Mouse (Mus musculus) kidney, postnatal 36 days (tissue): ENCODE data around the gene Dcakd.
A peak's percentile ranks its signal among the peaks of the same experiment; 100 is the strongest.

Source experiments
- DNase-seq, 2 experiments: peaks; one replicate each; pipeline ENCODE4 v3.0.0; 2021 to 2022; ENCODE audit warnings: mixed read lengths in 2 of 2

Dcakd gene

DNA sequence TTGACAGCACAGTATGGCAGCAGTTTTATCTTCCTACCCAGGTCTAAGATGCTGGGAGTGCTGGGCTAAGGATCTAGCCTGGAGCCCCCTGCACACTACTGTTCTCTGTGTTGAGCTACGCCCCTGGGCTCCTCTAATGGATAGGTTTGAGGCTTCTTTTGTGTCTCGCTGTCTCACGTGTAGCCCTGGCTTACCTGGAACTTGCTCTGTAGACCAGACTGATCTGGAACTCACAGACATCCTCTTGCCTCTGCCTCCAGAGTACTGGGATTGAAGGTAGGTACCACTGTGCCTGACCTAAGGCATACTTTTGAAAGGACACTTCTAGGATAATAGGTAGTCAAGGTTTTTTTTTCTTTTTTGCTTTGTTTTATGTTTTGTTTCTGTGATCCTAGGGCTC lies 15.8 kb upstream of the Dcakd start:
- no peak for DNase-seq

DNA sequence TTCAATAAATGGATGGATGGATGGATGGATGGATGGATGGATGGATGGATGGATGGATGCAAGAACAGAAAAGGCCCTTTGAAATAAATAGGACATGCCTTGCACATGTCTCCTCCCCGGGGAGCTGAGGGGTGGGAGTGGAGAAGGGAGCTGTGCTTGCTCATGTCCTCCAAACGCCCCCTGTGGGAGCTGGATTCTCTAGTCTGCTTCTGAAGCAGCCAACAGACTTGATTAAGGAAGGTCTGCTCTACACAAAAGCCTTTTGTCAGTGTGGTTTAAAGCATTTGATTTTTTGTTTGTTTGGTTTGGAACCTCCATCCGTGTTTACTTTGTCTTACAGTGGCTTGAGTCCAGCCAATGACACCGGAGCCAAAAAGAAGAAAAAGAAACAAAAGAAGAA lies 14.7 kb upstream of the Dcakd start:
- DNase-seq, result no peak

DNA sequence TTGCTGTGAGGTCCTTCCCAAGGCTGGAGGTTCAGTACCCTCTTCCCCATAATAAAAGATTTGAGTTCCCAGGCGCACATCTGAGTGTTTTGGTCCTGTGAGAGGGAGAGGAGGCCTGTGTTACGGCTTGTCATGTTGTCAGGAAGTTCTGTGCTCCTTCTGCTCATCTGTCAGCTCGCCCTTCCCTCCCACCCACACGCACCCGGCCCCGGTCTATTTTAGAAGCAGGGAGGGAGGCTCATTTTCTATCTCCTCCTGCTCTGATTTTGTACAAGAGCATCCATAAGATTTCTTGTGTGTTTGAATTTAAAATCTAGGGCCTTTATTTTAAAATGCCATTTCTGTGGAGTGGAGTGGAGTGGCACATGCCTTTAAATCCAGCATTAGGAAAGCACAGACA lies 9.9 kb upstream of the Dcakd start:
- no peak for DNase-seq

DNA sequence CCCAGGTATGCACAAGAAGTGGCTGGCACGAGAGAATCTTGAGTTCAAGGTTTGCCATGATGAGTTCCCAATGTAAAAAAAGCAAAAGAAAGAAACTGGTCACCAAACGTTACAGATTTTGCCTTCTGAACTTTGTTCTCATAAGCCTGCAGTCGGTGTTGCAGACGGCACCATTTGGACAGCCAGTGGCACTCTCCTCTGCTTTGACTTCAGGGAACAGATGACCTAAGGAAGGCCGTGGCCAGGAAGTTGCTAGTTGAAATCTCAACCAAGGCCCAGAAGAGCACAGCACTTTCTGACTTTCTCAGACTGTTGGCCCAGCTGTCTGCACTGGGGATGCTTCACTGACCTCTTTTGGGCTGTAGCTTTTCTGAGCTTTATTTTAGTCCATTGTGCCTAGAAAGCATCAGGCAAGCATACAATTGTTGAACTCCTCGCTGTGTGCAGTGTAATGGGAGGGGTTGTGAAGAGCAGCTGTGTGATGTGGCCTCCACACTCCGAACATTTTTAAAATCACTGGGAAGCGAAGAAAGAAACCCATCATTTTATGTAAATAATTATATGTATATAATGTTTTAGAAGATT lies 8.8 kb upstream of the Dcakd start:
- peak in 1 of 2 experiments; percentile 31 for DNase-seq

DNA sequence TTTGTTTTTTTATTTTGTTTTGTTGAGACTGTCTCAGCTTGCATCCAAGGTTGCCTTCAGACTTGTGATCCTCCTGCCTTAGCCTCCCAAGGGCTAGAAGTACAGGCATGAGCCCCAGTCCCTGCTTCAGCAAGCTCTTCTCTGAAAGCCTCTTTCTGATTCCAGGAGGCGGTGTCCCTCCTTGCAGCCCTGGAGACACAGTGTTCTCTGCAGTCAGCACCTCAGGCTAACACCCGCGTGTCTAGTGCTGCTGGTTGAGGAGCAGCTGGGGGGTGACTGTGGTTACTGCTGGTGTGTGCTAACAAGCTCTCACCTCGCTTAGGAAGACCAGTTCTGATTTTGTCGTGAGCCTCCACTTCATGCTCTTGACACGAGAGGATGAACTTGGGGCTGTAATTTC lies 6.9 kb upstream of the Dcakd start:
- DNase-seq, result no peak

DNA sequence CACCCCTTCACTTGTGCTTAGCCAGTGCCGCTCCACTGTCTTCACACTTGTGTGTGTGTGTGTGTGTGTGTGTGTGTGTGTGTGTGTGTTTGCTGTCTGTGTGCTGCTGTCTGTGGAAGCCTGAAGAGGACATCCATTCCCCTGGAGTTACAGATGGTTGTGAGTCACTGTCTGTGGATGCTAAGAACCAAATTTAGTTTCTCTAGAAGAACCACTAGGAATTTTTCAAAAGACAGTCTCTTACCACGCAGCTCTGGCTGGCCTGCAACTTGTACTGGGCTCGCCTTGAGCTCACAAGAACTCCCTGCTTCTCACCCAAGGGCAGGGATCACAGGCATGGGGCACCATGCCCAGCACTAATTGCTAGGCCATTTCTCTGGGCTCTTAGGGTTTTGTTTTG lies 4.9 kb upstream of the Dcakd start:
- peak in 1 of 2 experiments; percentile 35 for DNase-seq

DNA sequence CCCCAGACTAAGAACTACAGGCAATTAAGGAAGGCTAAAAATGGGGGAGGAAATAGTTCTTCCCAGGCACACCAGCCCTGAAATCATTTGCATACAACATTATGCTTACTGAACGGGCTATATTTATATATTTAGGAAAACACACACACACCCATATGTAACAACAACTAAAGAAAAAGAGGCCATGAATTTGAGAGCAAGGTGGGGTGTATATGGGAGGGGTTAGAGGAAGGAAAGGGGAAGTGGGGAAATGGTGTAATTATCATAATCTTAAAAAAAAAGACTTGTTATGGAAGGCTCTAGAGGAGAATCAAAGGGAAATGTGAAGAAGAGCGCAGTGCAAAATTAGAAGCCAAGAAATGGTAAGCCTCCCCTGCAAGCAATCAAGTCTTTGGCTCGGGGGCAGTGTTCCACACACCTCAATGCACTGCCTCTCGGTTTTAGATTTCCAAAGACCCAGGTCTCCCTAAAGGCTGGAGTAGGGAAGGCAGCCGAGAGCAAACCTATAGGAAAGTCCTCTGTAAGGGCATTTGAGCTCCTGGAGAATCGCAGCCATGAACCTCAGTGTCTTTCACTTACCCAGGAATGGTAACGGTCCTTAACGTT lies 460 bp downstream of the Dcakd start:
- no peak for DNase-seq

DNA sequence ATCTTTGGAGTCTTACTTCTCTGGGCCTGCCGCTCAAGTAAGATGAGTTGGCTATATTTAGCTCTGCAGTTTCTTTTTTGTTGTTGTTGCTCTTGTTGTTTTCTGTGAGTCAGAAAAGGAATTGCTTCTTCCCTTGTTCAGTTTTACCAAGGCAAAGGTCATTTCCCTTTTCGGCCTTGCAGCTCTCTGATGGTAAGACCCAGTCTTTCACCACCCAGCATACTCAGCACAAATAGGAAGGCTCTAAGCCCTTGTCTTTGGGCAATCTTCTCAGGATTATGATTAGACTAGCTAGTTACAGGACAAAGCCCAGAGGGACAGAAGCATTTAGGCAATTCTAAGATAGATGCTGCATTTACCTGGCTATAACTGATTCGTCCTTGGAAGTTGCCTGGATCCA lies 1.2 kb downstream of the Dcakd start:
- DNase-seq, result peak in 1 of 2 experiments; percentile 49

DNA sequence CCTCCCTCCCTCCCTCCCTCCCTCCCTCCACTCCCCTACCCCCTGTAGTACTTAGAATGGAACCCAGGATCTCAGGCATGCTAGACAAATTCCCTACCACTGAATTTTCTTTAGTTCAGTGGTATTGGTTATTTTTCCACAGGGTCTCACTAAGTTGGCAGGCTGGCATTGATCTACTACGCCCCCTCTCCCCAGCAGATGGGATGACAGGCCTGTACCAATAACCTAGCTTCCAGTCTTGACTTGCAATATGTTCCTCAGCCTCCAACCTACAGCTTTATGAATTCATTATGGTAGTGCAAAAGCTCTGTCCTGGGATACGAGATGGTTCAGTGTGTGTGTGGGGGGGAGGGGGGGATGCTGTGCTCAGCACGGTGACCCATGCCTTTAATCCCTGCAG lies 4.2 kb downstream of the Dcakd start:
- no peak for DNase-seq

DNA sequence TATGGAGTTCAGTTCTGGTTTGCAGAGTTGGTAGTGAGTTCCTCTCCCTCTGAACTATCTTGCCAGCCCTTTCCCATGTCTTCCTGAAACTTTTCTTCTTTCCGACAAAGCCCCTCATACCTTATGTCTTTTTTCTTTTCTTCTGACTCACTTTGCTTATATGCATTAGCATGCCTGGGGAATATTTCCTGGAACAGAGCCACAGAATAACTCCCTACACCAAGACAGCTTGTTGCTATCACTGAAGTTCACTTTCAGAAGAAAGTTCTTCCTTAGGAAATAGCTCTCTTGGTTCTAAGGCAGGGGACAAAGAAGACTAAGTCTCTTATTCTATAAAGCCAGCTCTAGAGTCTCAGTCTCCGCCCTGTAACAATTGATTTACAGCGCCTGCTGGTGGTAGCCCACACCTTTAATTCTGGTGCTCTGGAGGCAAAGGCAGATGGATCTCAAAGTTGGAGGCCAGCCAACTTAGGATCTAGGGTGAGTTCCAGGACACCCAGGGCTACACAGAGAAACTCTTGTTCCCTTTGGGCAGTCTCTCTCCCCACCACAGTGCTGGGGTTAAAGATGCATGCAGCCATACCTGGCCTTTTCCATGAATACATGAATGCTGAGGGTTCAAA lies 7.3 kb downstream of the Dcakd start:
- no peak for DNase-seq

DNA sequence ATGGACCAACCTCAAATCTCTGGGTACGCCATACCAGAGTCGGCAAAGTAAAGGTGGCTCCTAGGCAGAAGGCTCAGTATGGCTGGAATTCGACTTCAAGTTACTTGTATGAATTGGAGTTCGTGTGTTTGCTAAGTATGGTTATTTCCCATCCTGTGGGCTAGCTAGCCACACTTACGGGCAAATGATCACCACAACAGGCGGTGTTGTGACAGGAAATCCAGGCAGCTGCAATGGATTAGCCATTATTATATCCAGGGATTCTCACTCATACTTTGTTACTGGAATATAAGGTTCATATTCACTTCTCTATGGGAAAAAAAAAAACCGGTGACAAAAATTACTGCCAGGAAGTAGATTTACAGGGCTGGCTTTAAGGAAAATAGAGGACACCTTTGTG lies 8.8 kb downstream of the Dcakd start:
- DNase-seq, result no peak

DNA sequence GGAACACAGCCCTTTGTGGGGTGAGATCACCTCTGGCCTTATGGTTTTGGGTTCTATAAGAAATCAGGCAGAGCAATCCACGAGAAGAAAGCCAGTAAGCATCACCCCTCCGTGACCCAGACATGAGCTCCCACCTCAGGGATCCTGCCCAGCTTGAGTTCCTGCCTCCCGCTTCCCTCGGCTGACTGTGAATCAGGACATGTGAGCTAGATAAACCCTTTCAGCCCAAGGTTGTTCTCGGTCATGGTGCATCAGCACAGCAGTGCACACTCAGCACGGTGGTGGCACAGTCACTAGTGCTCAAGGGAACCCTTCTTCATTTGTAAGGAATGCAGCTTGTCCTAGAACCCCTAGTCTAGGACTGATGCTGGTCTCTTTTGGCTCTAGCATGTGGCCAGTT lies 9.3 kb downstream of the Dcakd start:
- no peak for DNase-seq

DNA sequence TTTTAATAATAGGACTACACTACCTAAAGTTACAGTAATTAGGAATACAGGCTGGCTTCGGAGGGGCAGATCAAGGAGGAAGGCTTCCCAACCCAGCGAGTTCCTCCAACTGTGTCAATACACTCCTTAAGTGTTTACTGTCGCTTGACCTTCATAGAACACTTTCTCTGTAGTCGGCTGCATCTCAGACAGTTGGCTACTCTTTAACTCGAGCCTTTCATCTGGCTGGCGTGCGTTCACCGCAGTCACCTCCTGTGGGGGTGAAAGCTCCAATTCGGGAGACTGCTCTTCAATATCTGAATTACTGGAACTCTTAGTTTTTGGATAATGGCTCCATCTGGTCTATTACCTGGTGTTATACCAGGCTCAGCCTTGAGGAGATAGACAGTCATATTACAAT lies 10.5 kb downstream of the Dcakd start:
- peak; percentile 51 for DNase-seq

DNA sequence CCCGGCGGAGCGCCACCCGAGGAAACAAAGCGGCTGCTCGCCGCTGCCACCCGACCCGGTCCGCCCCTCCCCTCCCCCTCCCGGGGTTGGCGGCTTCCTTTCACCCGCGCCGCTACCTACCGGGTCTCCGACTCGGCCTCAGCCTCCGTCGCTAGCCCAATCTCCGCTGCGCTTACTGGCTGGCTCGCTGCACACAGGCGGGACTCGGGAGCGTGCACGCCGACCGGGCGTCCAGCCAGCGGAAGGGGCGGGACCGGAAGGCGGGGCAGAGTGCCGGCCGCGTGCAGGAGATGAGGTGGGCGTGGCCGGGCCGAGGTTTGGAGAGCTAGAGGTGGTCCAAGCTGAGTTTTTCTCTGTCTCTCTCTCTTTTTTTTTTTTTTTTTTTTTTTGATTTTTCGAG lies 11.2 kb downstream of the Dcakd start:
- peak; percentile 98 to 100 for DNase-seq

DNA sequence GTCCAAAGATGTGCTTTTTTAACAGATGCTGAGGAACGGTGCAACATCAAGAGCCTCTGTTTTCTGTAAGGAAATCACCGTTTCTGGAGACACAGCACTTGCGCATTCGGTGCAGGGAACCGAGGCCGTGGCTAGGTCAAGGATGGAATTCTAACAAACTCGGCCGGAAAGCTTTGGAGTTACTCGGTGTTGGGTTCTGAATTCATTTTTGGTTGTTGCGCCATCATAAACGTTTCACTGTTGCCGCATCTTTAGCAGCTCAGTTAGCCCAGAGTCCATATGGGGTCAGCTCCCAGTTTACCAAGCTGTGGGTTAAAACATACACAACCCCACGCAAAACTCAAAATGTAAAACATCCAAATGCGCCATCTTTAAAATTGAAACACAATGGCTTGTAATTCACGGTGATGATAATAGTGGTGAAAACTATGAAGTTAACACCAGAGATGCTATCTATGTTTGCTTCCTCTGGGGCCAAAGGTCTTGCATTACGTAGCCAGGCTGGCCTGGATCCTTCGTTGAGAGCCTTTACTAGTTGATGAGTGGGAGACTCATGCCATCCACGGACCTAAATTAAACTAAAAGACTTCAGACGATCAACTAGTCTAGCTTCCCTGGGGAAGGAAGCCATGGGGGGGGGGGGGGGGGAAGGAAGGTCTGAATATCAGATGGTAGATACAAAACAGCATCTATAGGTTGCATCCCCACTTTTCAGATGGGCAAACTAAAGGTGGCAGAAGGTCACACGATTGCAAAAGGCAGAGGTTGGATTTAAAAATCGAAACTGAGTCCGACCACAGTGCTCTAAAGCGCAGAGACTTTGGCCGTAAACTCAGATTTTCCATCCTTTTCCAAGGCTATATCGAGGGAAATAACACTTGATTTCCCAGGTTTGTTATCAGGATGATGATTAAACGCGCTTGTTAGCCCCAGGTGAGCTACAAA lies 12.0 kb downstream of the Dcakd start:
- no peak for DNase-seq

DNA sequence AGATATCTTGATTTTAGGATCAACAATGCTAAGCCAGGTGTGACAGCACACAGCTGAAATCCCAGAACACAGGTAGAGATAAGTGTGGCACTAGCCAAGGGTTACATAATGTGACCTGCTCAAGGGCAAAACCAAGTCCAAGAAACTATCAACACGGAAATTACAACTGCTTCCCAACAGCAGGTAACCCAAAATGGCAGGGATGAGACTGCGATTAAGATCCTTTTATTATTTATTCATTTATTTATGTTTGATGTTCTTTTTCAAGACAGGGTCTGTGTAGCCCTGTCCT lies 17.0 kb downstream of the Dcakd start:
- no peak for DNase-seq

DNA sequence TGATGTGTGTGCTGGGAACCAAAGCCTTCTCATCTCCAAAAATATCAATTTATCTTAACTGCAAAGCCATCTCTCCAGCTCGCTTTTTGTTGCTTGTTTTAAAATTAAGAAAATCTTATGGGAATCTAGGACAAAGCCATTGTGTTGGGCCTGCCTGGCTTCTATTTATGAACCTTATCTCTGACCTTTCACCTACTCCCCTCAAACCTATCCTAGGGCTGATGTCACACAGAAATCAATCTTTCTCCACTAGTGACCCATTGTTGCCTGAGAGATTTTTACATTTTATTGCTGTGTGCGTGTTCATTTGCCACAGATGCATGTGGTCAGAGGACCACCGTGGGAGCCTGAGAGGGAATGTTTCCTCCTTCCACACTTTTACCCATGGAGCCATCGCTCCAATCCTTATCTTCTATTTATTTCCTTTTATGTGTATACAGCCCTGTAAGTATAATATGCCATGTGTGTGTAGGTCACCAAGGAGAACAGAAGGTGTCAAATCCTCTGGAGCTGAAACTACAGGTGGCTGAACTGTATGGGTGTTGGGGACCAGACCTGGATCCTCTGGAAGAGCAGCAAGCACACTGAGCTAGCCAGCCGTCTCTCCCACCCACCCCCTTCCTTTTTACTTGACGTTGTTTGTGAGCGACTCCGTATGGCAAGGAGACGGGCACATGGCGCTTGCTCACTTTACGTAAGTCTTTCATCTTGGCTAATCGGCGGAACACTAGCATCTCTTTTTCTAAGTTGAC lies 17.5 kb downstream of the Dcakd start:
- DNase-seq, result no peak

DNA sequence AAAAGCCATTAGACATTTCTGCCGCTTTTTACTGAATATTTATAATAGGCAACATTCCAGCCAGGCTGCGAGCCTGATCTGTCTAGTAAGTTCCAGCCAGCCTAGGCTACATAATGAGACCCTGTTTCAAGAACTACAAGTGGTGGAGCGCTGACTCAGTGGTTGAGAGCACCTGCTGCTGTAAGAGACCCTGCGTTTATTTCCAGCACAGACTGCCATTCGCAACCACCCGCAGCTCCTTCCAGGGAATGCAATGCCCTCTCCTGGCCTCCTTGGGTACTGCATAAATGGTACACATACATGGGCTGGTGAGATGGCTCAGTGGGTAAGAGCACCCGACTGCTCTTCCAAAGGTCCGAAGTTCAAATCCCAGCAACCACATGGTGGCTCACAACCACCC lies 18.9 kb downstream of the Dcakd start:
- DNase-seq, result peak in 1 of 2 experiments; percentile 57

DNA sequence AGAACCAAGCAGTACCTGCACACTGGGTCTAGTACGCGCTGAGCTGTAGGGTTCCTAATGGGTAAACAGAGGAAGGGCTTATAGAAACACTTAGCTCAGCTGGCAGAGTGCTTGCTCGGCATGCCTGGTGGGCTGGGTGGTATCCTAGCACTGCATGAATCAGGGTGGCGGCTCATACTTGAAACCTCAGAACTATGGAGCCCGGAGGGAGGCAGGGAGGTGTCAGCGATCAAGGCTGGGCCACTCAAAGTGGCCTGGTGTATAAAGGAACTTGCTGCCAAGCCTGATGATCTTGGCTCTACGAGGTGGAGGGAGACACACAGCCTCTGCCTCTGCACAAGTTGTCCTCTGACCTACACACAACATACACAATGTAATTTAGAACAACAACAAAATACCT lies 19.6 kb downstream of the Dcakd start:
- no peak for DNase-seq

DNA sequence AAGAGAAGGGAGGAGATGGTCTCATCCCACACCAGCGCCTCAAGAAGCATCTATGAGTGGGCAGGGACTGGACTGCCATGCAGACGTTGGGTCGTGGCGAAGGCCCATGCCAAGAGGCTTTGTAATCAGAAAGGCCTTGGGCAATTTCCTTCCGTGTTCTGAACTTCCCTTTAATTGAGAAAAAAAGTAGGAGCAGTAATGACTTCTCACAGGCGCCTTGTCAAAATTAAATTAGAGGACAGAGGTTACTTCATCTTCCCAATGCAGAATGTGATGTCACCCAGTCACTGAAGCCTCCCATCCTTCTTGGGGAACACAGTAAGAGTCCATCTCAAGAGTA lies 21.2 kb downstream of the Dcakd start:
- DNase-seq, result no peak

DNA sequence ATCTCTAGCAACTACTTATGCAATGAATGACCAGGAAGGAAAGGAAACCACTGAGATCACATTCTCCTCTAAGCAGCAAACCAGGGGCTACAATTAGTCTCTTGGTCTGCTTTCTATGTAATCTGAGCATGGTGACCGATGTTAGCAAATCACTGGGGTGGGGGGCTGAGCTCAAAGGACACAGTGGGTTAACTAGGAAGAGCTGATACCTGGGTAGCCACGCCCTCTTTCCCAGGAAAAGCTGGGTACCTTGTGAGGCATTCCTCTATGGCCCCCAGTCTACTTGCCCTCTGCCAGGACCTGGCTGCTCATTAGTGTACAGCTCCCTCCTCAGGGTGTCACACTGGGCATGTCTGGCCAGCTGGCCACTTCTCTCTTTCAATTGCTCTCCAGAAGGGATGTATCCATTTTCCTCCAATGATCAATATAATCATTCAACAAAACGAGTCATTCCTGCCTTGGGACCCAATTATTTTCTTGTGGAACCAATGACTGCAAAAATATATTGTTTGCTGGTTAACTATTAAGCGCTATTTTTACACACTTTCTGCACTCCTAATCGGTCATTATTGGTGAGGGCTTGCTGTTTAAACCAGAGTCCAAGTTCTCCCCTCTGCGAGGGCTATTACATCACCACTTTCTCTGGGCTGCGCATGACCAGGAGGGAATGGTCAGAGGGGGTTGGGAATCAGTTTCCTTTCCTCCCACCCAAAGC lies 21.7 kb downstream of the Dcakd start:
- no peak for DNase-seq

DNA sequence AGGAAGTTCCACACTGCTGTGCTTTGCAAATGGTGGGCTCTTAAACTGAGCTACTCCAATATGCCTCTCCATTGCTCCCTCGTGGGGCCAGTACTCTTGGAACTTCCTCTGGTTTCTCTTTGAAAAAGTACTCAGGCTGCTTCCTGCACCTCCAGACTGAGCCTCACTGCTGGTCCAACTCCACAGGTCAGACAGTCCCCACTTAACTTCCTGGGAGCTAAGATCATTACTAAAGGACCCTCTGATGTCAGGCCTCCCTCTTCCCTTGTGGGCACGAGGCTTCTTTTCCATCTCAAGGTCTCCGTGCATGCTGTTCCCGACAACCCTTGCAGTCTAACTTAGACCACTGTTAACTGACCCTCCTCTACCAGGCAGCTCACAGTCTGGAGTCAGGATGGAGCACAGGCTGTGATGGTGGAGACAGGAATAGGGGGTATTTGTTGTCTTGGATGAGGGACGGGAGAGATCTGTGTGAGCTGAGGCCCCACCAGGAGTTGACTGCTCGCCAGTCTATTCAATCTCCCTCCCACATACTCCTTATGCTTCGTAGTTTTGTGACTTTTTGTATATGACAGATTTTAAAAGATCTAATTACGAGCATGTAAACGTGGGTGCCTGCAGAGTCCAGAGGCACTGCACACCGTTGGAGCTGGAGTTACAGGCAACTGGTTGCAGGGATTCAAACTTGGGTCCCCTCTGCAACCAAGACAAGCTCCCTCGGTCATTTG lies 22.7 kb downstream of the Dcakd start:
- no peak for DNase-seq
